Mouse (Mus musculus) small intestine, adult 2 months (tissue): Measurements from ENCODE around the gene Gm20388.

ENCODE experiments used
- CTCF ChIP-seq: fragments of 200-500 bp; IDR thresholded peaks from 2 replicates; pipeline ENCODE4 v1.5.1; 2012; ENCODE audit warnings: low read depth, mild to moderate bottlenecking, control low read depth, inconsistent platforms, low read length, moderate library complexity, mixed read lengths; ENCODE audit not compliant: insufficient replicate concordance, insufficient read length; ENCODE audit errors: extremely low read depth
- POLR2A ChIP-seq: fragments of 200-500 bp; IDR thresholded peaks from 2 replicates; pipeline ENCODE4 v1.6.1; 2012; ENCODE audit warnings: low read depth, mild to moderate bottlenecking, control low read depth, inconsistent platforms, low read length, moderate library complexity

DNA sequence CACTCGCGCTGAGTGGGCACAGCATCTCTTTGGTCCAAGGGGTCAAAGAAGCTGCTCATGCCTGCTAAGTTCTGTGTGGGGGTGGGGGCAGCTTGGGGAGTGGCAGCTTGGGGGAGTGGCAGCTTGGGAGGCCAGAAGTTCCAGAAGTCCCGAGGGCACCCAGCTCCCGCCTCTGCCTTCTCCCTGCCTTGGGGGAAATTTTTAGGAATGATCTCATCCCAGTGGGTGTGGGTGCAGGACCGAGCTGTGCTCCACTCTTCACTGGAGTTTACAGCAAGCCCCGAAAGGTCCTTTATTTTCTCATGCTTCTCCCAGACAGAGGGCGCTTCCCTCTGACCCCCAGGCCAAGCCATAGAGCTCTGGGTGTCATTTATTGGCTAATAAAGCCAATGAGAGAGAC lies 2126.6 kb downstream of the Gm20388 start:
- no peak for TF ChIP-seq POLR2A
- no peak for TF ChIP-seq CTCF
